Mouse (Mus musculus): ENCODE measurements around the gene Me1.

- no peak for TF ChIP-seq CTCF (IDR thresholded peaks at IDR 0.05; ENCODE audit: extremely low read depth, insufficient read depth, low read length)
- TF ChIP-seq POLR2A (IDR thresholded peaks at IDR 0.05; ENCODE audit: extremely low read depth, insufficient read depth, low read length): no peak
Observed at GRCm38 (mm10) chr9:86739971-86740370, 44.2 kb upstream of the Me1 start.
